Mouse (Mus musculus): ENCODE data around the gene Pccb. TPM values are rescaled to one million over a fixed set of nuclear protein-coding genes. Genes with fewer than 3 reads are reported as not detected.

The Pccb gene
- polyA plus RNA-seq, 1 experiment = 354 TPM

- Histone ChIP-seq H3K4me3 (ENCODE audit: insufficient read depth, low read depth, low read length) (peak overlapping the region; percentile 92), H3K27me3 (replicated peaks; ENCODE audit: control insufficient read depth, insufficient read depth, low read length) (no peaks in the 10 kb centered on the region), H3K36me3 (ENCODE audit: control insufficient read depth, insufficient read depth, low read length) (no peaks in the 10 kb centered on the region), H3K27ac (ENCODE audit: insufficient read depth, low read depth, low read length) (peak overlapping the region; percentile 100), H3K4me1 (ENCODE audit: control insufficient read depth, insufficient read depth, low read length) (peaks cover 14% of the 10 kb centered on the region)
- TF ChIP-seq POLR2A (IDR thresholded peaks at IDR 0.05; ENCODE audit: low read depth, low read length) (no peak), CTCF (conservative IDR thresholded peaks at IDR 0.05; ENCODE audit: insufficient read depth, insufficient read length, low read depth, low read length) (no peak)
- peak; percentile 35 for DNase-seq
- WGBS = under 1% methylated on average over 25 of the region's 25 CpGs
Observed at GRCm38 (mm10) chr9:101075091-101075581, 40.4 kb upstream of the Pccb start.

GRCm38 (mm10) chr9:101074332-101075021 is 39.8 kb upstream of the Pccb start:
- TF ChIP-seq CTCF (conservative IDR thresholded peaks at IDR 0.05; ENCODE audit: insufficient read depth, insufficient read length, low read depth, low read length) (no peak), POLR2A (IDR thresholded peaks at IDR 0.05; ENCODE audit: low read depth, low read length) (peak; percentile 27)
- under 1% methylated on average over 76 of the region's 100 CpGs for WGBS
- Histone ChIP-seq H3K27me3 (replicated peaks; ENCODE audit: control insufficient read depth, insufficient read depth, low read length) (no peaks in the 10 kb centered on the region), H3K4me3 (ENCODE audit: insufficient read depth, low read depth, low read length) (peak overlapping the region; percentile 92), H3K4me1 (ENCODE audit: control insufficient read depth, insufficient read depth, low read length) (peaks cover 12% of the 10 kb centered on the region), H3K27ac (ENCODE audit: insufficient read depth, low read depth, low read length) (peak overlapping the region; percentile 100), H3K36me3 (ENCODE audit: control insufficient read depth, insufficient read depth, low read length) (no peaks in the 10 kb centered on the region)
- peak; percentile 93 for DNase-seq

- WGBS = under 1% methylated on average over 32 of the region's 43 CpGs
- Histone ChIP-seq H3K27me3 (replicated peaks; ENCODE audit: control insufficient read depth, insufficient read depth, low read length) (no peaks in the 10 kb centered on the region), H3K4me3 (ENCODE audit: insufficient read depth, low read depth, low read length) (peak within 1 kb of the TSS; percentile 92), H3K4me1 (ENCODE audit: control insufficient read depth, insufficient read depth, low read length) (peaks cover 7% of the 10 kb centered on the region), H3K27ac (ENCODE audit: insufficient read depth, low read depth, low read length) (peak within 1 kb of the TSS; percentile 100), H3K36me3 (ENCODE audit: control insufficient read depth, insufficient read depth, low read length) (no peaks in the 10 kb centered on the region)
- DNase-seq = no peak
- TF ChIP-seq POLR2A (IDR thresholded peaks at IDR 0.05; ENCODE audit: low read depth, low read length) (peak; percentile 66), CTCF (conservative IDR thresholded peaks at IDR 0.05; ENCODE audit: insufficient read depth, insufficient read length, low read depth, low read length) (no peak)
Observed at GRCm38 (mm10) chr9:101073987-101074331, 39.3 kb upstream of the Pccb start, which contains the start of gene Msl2. TSS of gene Msl2 (plus strand) at chr9:101074101.

- Histone ChIP-seq H3K27ac (ENCODE audit: insufficient read depth, low read depth, low read length) (peak overlapping the region; percentile 86), H3K4me1 (ENCODE audit: control insufficient read depth, insufficient read depth, low read length) (peaks cover 2% of the 10 kb centered on the region; the same call in 1 of the 2 replicates), H3K36me3 (ENCODE audit: control insufficient read depth, insufficient read depth, low read length) (no peaks in the 10 kb centered on the region), H3K4me3 (ENCODE audit: insufficient read depth, low read depth, low read length) (peak overlapping the region; percentile 92), H3K27me3 (replicated peaks; ENCODE audit: control insufficient read depth, insufficient read depth, low read length) (no peaks in the 10 kb centered on the region)
- peak; percentile 53 for TF ChIP-seq POLR2A (IDR thresholded peaks at IDR 0.05; ENCODE audit: low read depth, low read length)
- no peak for TF ChIP-seq CTCF (conservative IDR thresholded peaks at IDR 0.05; ENCODE audit: insufficient read depth, insufficient read length, low read depth, low read length)
- peak; percentile 99 for DNase-seq
- 1% methylated on average over 63 of the region's 65 CpGs for WGBS
Observed at GRCm38 (mm10) chr9:101073041-101073986, 38.6 kb upstream of the Pccb start.

- 42% methylated on average over 5 of the region's 5 CpGs for WGBS
- H3K36me3 ChIP-seq (ENCODE audit: control insufficient read depth, insufficient read depth, low read length) = no peaks in the 10 kb centered on the region
- TF ChIP-seq CTCF (conservative IDR thresholded peaks at IDR 0.05; ENCODE audit: insufficient read depth, insufficient read length, low read depth, low read length) (no peak), POLR2A (IDR thresholded peaks at IDR 0.05; ENCODE audit: low read depth, low read length) (no peak)
- DNase-seq = no peak
- no peak overlapping the region for H3K27ac ChIP-seq (ENCODE audit: insufficient read depth, low read depth, low read length)
- H3K27me3 ChIP-seq (replicated peaks; ENCODE audit: control insufficient read depth, insufficient read depth, low read length) = no peaks in the 10 kb centered on the region
- H3K4me3 ChIP-seq (ENCODE audit: insufficient read depth, low read depth, low read length) = no peak overlapping the region
- H3K4me1 ChIP-seq (ENCODE audit: control insufficient read depth, insufficient read depth, low read length) = no peaks in the 10 kb centered on the region
Observed at GRCm38 (mm10) chr9:101072506-101072905, 37.8 kb upstream of the Pccb start.

GRCm38 (mm10) chr9:101069781-101070180 is 35.1 kb upstream of the Pccb start:
- no peaks in the 10 kb centered on the region for H3K27me3 ChIP-seq (replicated peaks; ENCODE audit: control insufficient read depth, insufficient read depth, low read length)
- no peaks in the 10 kb centered on the region for H3K4me1 ChIP-seq (ENCODE audit: control insufficient read depth, insufficient read depth, low read length)
- 98% methylated on average over 3 of the region's 3 CpGs for WGBS
- no peak for TF ChIP-seq CTCF (conservative IDR thresholded peaks at IDR 0.05; ENCODE audit: insufficient read depth, insufficient read length, low read depth, low read length)
- TF ChIP-seq POLR2A (IDR thresholded peaks at IDR 0.05; ENCODE audit: low read depth, low read length) = no peak
- H3K4me3 ChIP-seq (ENCODE audit: insufficient read depth, low read depth, low read length) = no peak overlapping the region
- no peak for DNase-seq
- H3K27ac ChIP-seq (ENCODE audit: insufficient read depth, low read depth, low read length) = no peak overlapping the region
- no peaks in the 10 kb centered on the region for H3K36me3 ChIP-seq (ENCODE audit: control insufficient read depth, insufficient read depth, low read length)
